Mouse (Mus musculus): ENCODE data around the gene Tnfrsf21.

Tnfrsf21 gene

DNA sequence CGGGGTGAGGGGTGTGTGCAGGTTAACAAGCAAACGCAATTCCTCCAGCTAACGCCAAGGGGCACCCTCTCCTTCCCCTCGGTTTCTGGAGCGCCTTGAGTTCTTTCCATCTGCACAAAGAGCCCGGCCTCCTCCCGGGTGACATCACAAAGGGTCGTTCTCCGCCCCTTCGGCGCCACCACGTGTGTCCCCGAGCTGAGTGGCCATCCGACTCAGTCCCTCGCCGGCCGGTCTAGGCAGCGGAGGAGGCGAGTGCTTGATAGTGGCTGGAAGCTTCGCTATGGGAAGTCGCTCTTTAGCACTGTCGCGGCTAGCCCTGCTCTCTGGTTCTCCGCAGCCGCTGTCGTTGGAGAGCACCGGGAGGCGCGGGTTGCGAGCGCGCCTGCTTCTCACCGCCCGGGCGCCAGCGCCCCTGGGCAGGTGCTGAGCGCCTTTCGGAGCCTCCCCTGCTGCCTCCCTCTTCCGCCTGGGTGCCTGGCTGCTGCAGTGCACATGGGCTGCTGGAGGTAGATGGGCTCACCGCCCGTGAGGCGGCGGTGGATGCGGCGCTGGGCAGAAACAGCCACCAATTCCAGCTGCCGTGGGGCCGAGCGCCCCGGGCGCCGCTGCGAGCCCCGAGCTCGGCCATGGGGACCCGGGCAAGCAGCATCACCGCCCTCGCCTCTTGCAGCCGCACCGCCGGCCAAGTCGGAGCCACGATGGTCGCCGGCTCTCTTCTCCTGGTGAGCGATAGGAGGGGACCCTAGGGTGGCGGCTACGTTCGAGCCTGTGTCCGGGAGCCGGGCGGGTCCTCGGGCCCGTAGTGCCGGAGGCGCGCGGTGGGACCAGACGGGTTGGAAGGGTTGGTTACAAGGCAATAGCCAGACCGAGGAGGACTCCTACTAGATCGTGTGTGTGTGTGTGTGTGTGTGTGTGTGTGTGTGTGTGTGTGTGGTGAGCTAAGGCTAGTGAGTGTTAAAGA lies at the start of gene Tnfrsf21:
Gene Tnfrsf21 (plus strand): TSS at position 185 of the 961 bp plus-strand sequence.
- peak; percentile 89 for DNase-seq

DNA sequence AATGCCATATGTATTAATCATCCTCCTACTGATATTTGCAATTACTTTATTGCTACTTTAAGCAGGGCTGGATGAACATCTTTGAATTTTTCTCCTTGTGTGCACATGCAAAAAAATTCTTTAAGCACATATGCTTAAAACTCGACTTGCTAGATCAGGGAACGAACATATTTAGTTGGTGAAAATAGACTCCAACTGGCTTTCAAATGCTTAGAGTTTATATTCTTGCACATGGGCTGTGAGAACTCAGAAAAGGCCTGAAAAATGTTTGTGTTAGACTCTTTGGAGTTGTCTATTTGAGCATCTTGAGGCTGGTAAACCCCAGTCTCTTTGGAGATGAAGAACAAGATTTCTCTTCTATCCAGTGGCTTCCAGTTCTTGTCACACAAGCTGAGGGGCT lies 48.2 kb upstream of the Tnfrsf21 start:
- DNase-seq = no peak

DNA sequence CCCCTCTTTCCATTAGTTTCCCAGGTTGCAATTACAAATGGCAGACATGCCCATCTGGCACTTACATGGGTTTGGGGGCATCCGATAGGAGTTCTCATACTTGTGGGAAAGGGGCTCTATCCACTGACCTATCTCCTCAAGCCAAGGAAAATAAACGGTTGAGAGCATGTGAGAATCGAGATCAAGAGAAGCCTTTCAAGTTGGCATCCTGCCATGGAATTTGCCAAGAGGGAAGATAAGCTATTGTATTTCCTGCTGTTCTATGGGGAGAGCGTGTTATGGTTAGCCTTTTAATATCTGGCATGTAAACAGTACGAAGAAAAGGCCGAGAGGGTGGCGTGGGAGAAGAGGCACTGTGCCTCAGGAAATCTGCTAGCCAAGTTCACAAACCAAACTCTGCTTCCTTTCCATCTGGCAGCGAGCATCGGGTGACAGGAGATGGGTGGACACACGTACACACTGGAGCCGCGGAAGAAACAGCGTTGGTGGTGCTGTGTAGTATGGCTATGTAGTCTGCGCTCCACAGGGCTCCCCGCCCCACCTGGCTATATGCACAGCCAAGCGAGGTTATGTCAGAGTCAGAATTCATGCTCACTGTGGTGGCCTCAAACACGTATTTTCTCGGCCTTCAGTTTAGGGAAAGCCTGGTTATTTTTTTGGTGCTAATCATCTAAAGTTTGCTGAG lies 40.9 kb upstream of the Tnfrsf21 start:
- peak; percentile 43 for DNase-seq

DNA sequence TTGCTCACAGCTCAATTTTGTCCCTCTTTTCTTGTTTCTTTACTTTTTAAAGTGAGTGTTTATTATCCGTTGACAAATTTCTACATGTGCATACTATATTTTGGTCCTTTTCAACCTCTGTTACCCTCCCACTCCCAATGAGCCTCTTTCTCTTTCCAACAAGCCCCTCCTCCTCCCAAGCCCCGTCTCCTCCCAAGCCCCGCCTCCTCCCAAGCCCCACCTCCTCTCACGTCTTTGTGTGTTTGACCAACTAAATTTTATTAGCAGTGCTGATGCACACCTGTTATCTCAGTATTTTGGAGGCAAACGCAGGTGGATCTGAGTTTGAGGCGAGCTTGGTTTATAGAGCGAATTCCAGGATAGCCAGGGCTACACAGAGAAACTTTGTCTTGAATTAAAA lies 38.6 kb upstream of the Tnfrsf21 start:
- no peak for DNase-seq

DNA sequence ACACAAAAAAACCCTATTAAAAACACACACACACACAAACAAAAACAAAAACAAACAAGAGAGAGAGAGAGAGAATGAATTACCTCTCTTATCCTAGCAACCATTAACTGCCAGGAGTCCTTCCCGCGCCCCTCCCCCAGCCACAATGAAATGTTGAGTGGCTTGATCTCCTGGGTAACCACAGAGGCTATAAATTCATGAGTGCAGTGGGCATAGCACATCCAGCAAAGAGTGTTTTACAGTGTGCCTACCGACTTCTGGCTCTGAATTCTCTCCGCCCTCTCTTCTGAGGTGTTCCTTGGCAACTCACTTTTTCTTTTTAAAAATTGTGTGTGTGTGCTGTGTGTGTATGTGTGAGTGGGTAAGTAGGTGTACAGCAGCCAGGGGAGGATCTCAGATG lies 38.0 kb upstream of the Tnfrsf21 start:
- DNase-seq = no peak

DNA sequence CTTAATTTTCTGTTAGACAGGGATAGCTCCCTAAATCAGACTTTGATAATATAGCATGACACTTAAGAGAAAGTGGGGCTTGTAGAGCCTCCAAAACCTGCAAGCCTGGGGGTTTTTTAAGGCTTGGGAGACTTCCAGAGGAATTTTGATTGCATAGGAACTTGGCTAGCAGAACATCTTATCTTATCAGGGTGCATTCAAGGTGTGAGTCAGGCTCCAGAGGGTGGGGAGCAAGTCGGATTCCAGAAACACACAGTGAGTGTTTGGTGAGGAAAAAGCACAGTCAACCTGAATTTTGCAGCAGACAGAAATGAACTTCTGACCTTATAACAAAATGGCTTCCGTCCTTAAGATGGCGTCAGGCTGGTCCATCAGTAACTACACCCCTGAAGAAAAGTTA lies 34.5 kb upstream of the Tnfrsf21 start:
- no peak for DNase-seq

DNA sequence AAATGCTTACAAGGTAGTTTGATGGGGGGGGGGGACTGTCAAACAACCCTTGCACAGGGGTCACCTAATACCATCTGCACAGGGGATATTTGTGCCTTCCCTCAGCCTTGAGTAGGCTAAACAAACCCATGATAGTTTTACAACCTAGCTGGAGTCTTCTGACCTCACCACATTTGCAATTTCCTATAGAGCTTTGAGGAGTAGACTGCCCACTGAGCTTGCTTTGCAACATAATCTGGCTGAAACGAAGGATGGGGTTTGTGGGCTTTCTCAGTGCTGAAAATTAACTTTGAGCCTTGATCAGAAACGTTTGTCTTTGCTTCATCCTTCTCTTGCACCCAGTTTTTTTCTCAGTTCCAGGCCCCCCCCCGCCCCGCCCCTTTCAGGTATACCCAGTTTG lies 33.8 kb upstream of the Tnfrsf21 start:
- DNase-seq = no peak

DNA sequence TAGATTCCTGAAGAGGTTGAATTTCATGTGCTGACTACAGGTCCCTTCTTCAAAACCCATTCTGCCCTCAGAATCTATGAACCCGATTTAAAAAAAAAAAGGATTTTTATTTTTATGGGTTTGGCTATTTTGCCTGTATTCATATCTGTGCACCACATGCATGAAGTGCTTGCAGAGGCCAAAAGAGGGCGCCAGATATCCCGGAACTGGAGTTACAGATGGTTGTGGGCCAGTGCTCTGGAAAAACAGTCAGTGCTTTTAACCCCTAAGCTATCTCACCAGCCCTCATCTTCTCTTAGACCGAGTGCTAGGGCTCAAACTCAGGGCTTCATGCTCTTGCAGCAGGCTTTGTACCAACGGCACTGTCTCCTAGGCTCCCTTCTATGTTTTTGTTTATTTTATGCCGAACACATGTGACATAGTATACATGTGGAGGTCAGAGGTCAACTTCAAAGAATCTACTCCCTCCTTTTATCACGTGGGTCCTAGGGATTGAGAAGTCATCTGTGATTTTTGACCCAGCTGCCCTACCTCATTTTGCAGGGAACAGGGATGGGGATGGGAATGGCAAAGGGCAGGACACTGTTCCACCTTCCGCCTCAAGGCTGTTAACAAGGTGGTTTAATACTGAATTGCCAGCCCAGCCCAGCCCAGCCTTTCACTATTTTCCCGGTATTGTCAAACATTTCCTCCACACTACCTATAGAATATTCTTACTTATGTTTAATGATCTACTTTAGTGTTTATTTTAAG lies 30.3 kb upstream of the Tnfrsf21 start:
- DNase-seq = peak; percentile 22

DNA sequence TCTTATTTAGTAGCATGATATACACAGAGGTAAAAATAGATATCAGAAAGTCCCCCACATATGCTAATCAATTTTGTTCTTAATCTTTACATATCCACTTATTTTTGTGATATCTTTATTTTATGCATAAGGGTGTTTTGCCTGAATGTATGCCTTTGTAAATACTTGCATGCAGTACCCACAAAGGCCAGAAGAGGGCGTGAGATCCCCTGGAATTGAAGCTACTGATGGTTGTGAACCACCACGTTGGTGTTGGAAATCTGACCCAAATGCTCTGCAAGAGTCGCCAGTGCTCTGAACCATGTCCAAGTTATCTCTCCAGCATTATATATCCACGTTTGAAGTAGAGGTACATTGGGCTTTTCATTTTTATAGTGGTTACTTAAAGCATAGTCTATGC lies 28.7 kb upstream of the Tnfrsf21 start:
- peak; percentile 24 for DNase-seq

DNA sequence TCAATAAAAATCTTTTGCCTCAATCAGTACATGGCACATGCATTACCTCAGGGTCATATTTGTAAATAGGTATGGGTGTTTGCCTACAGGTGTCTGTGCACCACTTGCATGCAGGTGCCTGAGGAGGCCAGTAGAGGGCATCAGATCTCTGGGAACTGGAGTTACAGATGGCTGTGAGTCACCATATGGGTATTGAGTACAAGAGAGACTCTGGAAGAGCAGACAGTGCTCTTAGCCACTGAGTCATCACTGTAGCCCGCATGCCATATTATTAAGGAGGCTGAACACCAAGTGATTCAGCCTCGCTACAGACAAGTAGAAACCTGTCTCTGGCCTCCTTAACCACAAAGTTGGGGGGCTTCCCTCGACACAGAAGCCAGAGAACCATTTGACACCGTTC lies 26.4 kb upstream of the Tnfrsf21 start:
- DNase-seq = no peak

DNA sequence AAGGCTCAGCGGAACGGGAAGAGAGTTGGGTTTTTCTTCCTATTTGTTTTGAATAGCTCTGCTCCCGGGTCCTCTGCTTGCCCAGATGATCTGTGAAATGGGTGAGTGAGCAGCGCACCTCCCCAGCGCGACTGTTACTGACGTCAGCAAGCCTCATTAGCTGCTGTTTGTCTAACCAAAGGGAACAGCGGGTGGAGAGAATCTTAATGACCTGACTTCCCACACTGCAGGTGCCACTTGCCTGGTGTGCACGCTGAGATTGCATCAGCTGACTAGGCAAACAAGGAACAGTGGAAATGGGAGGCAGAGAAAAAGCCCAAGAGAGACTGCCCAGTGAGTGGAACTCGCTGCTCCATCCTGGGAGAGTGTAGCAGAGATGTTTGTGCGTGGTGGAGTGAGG lies 25.2 kb upstream of the Tnfrsf21 start:
- no peak for DNase-seq

DNA sequence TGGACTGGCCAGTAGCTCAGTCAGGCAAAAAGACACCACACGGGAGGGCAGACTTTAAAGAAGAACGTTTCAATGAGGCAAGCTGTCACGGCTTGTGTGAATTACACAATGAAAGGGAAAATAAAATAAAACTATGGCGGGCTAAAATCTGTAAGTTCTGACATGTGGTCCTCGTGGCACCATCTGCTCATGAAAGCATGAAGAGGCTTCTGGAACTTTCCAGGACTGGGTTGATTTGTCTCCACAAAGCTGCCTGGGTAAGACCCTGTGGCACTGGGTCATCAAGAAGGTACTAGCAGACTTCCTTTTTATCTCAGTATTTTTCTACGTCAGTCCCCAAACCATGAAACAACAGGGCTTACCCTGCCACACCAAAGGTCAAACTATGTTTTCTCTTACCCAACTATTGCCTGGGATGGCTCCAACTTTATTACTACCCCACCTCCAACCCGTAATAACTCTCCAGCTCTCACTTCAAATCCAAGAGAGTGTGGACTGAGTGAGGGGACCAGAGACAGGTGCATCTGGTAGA lies 16.8 kb upstream of the Tnfrsf21 start:
- no peak for DNase-seq

DNA sequence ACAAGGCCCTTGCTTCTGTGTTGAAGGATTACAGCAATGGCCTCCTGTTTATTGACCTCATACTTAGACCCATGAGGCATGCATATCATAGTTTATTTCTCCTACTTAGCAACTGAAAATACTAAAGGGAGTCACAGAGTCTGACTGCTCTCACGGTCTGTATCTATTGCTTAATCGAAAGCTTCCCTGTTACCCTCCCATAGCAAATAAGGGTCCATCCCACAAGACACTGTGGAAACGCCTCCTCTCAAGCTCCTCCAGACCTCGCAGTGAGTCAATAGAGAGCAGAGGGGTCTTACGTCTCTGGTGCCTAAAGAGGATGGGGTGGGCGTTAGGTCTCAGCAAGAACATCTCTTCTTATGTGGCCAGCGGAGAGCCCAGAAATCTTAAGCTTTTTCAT lies 15.8 kb upstream of the Tnfrsf21 start:
- DNase-seq = no peak

DNA sequence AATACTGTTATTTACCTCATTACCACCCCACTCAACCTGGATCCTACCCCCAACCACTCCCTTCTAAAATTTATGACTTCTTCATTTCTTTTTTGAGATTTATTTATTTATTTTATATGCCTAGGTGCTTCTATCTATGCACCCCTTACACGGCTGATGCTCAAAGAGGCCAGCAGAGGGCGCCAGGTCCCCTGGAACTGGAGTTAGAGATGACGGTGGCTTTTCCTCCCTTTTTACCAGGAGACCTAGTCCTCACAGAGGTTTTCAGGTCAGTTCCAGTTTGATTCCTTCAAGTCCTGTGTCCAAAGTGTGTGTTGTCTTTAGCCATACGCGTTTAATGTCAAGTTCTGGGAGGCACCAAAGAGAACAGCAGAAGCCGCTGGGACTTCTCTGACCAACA lies 3.6 kb upstream of the Tnfrsf21 start:
- DNase-seq = peak; percentile 68

DNA sequence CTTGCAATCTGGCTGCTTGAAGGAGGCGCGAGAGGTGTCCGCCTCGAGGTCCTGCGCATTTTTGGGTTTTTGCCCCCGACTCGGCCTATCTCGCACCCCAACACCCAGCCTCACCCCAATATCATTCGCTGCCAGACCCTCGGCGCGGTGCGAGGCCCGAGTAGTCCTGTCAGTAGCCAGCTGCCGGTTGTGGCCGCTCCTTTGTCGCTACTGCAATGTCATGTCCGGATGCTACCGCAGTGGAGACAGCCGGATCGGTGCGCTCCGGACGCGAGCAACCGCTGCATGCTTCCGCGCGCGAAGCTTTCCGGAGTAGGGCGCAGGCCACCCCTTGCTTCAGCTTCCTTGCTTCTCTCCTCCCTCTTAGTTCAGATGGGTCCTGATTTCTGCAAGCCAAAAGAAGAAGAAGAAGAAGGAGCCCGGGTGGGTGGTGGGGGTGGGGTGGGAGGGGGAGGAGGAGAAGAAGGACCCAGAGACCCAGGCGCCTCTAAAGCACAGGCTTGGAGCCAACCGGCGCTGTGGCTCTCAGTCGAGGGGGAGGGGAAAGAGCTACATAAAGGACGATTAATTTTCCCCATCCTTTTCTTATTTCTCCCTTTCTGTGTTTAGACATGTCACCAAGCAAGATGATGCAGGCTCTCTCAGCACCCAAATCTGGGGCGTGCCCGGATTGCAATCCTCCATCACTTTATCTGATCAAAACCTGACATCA lies 1.1 kb downstream of the Tnfrsf21 start:
- peak; percentile 52 for DNase-seq

DNA sequence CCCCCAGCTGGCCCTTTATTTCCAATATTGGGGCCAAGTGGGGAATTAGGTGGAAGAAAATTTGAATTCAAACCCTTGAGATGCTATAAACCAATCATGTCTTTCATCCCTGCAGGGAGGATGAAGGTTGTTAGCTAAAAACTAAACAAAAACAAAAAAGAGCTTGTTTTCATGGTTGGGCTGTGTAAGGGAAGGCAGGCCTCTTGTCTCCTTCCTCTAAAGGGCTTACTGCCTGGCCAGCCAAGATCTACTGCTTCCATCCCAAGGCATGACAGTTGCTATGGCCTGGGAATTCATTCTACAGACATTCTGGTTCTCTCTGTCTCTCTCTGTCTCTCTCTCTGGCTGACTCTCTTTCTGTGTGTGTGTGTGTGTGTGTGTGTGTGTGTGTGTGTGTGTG lies 1.7 kb downstream of the Tnfrsf21 start:
- no peak for DNase-seq

DNA sequence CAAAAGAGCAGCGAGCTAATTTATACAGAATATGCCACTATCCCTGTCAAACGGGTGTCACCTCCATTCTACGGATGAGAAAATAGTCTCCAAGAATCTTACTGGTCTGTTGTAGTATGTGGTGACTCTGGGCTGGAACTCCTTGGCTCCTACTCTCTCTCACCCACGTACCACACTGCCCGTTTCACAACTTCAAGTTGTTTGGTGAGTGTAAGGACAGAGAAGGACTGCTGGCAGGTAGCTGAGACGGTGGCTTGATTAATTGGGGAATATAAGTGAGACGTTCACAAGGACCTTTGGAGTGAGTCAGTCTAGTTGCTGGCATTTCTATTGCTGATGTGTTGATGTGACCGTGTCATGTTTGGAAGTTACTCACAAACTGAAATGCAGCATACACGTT lies 3.3 kb downstream of the Tnfrsf21 start:
- DNase-seq = no peak

DNA sequence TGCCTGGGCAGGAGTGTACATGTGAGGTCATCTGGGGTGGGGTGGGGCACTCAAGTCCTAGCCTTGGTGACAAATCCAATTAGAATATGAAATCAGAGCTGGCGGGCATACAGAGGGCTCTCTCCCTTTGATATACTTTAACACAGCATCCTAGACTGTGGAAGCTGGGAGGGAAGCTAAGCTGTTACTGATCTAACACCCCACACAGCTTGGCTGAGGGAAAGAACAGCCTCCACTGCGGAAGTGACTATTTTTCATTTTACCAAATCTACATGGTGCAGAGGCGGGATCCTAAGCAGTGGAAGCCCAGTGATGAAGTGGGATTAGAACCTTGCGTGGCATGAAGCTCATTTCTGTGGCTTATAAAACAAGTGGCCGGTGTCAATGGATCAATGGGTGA lies 4.7 kb downstream of the Tnfrsf21 start:
- DNase-seq = no peak

DNA sequence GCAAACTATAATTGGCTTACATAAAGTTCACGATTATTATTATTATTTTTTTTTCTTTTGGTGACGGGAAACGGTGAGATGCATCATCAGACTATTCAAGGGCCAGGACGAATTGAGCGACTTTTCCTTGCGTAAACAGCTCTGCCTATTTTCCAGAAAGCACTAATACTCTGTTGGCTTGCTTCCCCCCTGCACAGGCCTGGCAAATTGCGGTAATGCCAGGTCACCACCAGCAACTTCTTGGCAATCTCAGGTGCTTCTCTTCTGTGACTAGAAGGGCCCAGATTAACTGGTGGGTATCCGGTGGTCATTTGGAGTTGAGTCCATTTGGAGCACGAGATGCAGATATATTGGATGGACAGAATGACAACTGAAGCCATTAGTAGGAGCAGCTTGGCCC lies 5.7 kb downstream of the Tnfrsf21 start:
- no peak for DNase-seq

DNA sequence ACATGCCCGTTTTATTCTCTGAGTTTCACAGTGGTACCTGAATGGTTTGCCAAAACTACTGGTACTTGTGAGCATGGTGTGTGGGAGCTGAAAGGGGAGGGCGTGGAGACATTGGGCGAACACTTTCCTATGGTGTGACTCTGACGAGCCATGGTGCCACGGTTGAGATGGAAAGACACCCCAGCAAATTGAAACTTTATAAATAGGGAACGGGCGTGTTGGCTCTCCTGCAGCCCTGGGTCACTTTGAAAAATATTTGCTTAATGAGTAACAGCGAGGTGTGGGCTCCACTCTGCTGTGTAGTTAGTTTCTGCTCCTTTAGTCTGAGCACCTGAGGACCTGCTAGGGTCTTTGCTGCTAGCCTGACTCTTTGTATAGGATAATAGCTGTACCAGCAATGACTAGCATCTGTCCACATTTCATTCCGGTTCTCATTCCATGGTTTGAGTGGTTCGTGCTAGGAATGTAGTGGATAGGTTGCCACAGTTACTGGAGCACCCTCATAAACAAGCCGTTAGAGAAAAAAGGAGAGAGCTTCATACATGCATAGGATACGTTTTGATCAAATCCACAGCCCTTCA lies 7.4 kb downstream of the Tnfrsf21 start:
- no peak for DNase-seq

DNA sequence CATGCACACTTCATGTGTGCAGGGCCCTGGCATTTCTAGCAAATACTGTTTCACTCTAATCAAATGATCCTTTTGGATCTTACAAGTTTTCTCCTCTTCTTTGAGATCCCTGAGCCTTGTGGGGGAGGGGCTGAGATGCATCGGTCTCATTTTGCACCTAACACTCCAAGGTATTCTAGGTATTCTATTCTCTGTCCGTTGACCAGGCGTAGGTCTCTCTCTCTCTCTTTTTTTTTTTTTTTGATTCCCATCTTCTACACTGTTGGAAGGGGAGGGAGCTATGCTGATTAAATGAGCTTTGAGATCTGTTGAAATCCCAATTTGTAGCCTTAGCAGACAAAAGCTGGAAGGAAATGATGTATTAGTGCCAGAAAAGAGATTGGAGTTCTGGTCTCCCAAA lies 8.2 kb downstream of the Tnfrsf21 start:
- no peak for DNase-seq

DNA sequence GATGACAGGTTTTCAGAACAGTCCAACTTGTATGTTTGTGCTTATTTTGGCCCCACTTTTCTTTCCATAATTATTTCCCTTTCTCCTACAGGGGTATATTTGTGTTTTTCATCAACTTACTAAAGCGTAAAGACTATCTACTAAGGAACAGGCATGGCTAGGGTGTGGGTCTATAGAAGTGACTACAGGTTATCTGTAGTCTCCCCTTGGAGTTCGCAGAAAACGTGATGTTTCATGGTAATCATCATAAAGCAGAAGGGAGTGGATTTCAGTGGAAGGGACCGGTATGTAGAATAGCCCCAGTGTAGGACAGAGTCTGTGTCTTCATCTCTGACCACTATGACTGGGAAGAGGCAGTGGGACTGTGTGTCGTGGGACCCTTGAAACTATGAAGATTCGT lies 8.7 kb downstream of the Tnfrsf21 start:
- DNase-seq = no peak
